Mouse (Mus musculus) embryo, embryonic 11 days (tissue): ENCODE results near the gene Kri1.
"Not testable (repeated sequence)": the region's sequence is repeated elsewhere in the genome, so short reads cannot be mapped to it uniquely, and the experiment has no call there.

Source experiments
- DNase-seq: peaks from one replicate; pipeline ENCODE4 v3.0.0-alpha.2; 2015

The Kri1 gene

DNA sequence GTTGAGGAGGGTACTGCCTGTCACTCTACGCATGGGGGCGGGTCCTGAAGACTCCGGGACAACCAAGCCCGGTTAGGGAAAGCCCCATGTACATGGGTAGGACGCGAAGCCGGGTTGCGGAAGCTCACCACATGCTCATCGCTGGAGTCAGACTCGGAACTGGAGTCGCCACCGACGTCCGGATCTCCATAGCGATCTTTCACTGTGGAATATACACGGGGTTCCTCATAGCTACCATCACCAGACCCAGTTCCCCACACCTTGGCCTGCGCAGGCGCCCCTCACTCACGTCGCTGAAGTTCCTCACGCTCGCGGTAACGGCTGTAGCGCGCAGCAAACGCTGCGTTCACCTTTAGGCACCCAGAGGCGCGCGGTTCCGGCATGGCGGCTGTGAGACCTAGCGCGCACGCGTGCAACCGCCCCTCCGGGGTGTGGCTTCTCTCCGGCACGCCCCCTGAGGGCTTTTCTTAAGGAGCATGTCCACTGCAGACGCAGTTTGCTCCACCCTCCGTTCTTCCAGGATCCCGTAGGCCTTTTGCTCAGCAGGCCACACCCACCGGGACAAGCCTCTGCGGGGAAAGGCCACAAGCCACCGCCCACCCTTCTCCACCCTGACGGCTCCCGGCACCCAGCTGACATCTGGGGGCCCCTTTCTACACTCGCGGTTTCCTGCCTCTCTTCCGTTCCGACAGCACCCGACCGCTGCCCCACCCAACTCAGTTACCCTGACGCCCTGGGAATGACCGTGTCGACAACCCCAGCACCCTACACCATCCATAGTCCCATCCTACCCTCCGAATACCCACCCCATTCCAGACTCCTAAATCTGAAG, at the start of gene Kri1:
Gene Kri1 (minus strand): TSS at position 399 of the 832 bp plus-strand sequence.
- DNase-seq: peak; percentile 99

DNA sequence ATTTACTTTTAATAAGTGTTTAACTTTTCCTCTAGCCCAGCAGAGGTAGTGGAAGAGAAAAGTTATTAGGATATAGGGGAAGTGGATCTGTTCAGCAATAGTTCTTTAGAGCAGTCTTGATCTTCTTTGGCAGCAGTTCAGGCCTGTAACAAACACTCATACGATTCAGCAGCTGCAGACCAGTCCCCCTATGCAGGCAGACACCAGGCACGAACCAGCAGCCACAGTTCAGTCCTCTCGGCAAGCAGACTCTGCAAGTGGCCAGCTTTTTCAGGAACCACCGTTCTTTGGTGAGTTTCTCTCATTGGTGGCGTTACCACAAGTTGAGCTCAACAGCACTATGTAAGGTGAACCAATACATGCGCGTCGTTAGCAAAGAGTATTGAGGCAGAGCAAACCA, 48.7 kb upstream of the Kri1 start:
- no peak for DNase-seq

DNA sequence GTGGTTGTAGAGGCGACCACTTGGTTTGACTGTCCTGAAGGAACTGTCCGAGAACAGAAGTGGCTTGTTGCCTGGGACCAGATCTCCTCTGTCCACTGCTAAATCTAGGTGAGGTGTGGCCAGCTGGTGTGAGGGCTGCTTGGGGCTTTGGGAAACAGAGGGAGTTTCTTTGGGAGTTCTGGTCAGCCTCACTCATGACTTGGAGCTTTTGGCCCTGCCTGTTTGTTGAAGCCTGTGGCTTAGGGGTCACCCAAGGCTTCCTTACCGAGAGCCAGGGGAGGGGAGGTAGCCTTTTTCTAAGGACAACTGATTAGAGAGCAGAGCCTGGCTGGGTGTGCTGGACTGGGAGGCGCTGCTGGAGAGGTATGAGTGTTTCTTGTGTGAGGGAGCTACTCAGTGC, 47.6 kb upstream of the Kri1 start:
- DNase-seq: no peak

DNA sequence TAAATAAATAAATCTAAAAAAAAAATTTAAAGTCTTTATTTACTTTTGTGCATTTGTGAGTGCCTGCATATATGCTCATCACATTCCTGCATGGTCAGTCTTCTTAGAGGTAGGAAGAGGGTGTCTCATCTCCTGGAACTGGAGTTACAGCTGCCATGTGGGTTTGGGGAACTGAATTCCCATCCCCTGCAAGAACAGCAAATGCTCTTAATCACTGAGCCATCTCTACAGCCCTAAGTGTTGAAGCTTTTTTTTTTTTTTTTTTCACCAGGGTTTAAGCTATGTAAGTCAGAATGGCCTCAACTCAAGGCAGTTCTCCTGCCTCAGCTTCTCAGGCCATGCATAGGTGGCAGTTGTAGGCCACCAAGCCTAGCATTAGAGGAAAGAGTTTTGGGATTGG, 47.0 kb upstream of the Kri1 start:
- no peak for DNase-seq

DNA sequence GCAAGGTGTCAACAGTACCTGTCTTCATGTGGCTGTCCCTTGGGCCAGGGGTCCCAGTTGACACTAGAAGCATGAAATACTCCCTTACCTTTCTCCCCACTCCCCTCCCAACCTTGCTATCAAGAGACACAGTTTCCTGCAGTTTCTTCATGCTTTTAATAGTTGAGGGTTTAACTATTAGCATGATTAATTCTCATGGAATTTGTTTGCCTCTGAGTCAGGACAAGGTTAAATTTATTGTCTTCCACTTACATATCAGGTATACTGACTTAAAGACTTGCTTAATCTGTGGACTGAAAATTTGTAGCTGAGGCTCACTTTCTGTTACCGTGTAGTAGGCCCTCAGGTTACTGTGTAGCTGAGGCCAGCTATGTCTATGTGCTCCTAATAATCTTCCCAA, 45.8 kb upstream of the Kri1 start:
- no peak for DNase-seq

DNA sequence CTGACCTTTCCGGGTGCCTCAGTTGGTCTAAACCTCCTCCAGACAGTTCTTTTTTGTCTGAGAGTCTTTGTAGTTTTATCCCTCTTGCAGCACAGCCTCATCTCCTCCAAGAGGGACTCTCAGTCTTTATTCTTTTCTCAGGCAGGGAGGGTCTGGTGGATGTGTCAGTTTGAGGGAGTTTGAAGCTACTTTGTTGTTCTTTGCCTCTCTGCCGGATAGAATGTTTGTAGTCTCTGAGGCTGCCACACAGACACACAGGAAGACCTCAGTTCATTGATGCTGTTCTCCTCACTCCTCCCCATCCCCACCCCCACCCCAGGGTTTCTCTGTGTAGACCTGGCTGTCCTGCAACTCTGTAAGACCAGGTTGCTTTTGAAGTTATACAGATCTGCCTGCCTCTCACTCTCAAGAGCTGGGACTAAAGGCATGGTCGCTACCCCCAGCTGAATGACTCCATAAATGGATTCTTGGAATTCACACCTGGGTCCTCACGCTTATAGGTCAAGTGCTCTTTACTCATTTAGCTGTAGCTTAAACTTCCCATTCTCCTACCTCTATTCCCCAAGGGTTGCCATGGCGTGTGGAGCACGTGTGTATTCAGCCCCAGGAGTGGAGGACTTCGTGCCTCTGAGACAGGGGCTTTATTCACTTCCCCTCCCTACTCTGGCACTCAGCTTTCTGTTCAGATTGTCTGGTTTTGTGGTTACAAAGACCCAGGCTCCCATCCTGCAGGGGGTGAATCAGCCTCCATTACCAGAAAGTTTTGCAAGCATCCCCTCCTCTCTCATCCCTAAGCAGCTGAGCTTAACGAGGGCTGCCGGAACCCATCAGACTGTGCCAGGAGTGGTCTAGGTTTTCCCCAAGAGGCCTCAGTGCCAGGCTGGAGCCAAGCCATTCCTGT, 44.6 kb upstream of the Kri1 start:
- no peak for DNase-seq

DNA sequence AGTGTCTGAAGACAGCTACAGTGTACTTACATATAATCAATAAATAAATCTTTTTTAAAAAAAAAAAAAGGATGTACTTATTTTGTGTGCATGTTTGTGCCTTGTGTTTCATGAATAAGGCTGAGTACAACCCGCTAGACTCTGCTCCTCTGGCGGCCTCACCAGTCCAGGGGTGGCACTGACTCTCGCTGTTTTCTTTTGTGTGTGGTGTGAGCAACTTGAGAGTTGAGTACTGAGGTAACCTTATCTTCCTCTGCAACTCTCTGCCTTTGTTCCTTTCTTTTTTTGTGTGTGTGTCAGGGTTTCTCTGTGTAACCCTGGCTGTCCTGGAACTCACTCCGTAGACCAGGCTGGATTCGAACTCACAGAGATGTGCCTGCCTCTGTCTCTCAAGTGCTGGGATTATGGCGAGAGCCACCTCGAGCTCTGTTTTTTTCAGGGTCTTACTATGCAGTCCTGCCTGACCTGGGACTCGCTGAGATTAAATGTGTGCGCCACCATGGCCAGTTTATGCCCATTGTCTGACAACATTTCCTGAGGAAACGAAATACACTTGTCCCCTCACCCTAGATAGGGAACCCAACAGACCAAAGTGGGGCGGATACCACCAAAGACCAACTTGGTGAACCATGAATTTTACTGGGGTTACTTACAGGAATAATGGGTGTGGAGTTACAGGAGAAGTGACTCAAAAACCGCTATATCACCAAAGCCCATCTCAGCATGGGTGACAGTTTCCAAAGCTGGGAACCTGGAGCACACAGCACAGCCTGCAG, 43.8 kb upstream of the Kri1 start:
- DNase-seq: no peak

DNA sequence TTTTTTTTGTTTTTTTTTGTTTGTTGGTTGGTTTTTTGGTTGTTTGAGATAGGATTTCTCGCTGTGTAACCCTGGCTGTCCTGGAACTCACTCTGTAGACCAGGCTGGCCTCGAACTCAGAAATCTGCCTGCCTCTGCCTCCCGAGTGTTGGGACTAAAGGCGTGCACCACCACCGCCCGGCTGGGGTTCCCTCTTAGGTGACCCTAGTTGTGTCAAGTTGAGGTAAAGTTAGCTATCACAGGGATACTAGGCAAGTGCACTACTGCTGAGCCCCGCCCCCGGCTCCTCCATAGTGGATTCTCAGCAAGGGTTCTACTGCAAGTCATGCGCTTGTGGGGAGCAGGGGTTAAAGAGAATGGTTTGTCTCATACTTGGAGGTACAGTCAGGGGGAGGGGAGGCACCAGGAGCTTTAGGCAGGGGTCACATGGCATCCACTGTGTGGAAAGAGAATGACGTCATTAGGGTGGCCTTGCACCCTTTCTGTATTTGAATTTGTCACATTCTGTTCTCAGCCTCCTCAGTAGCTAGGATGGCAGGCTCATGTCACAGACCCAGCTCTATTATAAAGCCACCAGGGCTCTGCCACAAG, 42.0 kb upstream of the Kri1 start:
- DNase-seq: no peak

DNA sequence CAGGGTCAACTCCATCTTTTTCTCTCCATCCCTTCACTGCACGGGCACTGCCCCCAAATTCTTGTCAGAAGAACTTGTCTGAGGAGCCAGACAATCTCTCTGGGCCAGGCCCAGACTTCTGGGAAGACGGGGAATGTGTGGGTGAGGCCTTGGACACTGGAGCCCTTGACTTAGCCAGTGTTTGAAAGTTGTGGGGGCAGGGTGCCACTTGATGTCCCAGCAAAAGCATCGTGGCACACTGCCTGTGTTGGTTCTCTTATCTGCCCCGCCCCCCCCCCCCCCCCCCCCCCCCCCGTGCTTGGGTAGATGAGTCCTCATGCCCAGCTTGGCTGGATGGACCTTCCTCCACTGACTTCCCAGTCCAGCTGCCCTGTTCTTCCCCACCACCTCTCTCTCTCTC, 41.3 kb upstream of the Kri1 start:
- no peak for DNase-seq

DNA sequence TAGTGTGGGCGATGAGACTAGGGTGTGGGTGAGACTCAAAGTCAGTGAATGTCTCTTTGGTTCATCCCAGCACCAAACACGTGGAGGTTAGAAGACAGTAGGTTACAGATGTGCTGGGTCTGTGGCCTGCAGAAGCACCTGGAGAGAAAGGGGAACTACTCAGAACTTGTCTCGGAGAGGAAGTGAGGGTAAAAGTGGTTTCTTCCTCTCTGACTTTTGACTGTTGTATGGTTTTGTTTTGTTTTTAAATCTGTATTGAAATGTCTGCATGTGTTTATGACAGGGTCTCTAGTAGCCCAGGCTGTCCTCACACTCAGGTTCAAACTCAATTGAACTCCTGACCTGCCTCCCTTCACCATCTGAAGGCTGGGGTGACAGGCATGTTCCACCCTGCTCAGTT, 40.3 kb upstream of the Kri1 start:
- DNase-seq: no peak

DNA sequence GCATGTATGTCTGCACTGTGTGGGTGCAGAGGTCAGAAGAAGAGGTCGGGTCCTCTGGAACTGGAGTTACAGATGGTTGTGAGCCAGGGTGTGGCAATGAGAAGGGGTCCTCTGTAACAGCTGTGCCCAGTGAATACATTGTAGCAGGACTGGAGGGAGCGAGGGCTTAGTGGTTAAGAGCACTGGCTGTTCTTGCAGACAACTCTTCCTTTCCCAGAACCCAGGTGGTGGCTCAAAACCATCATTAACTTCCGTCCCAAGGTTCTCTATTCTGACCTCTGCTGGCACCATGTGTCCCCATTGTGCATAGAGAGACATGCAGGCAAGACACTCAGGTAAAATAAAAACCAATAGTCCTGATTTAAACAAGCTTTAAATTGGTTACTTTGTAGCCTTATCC, 39.8 kb upstream of the Kri1 start:
- DNase-seq: no peak

DNA sequence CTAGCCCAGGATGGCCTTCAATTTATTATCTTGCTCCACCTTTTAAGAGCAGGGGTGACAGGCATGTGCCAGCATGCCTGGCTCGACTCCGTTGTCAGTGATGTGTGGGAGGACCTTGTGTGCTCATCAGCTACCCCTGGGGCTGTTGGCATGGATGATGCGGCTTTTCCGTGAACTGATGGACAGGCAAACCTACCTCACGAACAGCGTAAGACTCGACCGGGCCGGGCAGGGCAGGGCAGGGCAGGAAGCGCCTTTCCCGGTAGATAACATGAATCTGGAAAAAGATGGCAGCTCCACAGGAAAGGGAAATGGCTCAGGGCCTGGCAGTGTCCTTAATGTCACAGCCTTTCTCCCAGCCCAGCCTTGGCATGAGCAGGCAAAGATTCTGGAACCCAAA, 36.5 kb upstream of the Kri1 start:
- DNase-seq: no peak

DNA sequence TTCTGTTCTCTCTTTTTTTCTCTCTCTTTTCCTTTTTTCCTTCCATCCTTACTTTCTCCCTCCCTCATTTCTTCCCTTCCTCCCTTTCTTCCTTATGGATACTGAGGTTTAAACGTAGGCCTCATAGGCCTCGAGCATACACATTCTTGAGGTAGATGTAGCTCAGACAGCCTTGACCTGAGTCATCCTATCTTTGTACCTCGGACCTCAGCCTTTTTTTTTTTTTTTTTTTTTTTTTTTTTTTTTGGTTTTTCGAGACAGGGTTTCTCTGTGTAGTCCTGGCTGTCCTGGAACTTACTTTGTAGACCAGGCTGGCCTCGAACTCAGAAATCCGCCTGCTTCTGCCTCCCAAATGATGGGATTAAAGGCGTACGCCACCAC, 35.1 kb upstream of the Kri1 start:
- not testable (repeated sequence) for DNase-seq

DNA sequence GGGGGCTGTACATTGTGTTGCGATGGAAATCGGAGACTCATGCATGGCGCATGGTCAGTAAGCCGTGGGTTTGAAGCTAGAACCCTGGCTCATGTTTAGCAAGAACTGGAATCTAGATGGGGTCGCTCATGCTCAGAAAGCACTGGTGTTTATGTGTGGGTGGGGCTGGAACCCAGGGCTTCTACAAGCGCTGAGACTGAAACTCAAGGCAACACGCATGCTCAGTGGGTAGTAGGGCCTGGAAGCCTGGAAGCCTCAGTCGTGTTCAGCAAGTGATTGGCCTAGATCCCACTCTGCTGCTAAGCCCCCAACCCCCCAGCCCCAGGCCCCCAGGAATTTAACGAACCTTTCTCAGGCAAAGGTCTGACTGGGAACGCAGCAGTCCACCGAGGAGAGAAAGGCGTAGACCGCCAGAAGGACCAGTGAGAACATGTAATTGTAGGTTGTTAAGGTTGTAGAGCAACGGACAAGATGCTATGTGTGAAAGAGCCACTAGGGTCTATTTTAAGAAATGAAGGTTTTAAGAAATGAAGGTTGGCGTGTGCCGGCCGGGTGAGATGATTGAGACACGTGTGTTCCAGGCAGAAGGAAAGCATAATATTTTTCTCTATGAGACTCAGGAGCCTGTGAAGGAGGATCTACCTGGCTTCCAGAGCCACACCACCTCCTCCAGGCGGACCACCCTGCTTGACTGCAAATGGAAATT, 34.6 kb upstream of the Kri1 start:
- no peak for DNase-seq

DNA sequence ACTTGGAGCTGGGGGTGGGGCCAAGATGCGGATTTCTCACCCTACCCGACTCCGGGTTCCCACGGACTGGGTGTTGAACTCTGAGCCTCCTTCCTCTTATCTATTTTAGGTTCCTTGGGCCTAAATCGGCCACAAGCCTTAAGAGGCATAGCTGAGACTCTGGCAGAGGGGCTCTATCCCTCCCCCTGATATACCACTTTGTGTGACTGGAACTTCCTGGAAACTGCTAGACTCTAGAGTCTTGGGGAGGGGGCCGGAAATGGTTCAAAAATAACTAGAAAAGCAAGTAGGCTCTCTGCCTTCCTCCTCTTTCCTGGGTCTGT, 33.7 kb upstream of the Kri1 start:
- DNase-seq: peak; percentile 34

DNA sequence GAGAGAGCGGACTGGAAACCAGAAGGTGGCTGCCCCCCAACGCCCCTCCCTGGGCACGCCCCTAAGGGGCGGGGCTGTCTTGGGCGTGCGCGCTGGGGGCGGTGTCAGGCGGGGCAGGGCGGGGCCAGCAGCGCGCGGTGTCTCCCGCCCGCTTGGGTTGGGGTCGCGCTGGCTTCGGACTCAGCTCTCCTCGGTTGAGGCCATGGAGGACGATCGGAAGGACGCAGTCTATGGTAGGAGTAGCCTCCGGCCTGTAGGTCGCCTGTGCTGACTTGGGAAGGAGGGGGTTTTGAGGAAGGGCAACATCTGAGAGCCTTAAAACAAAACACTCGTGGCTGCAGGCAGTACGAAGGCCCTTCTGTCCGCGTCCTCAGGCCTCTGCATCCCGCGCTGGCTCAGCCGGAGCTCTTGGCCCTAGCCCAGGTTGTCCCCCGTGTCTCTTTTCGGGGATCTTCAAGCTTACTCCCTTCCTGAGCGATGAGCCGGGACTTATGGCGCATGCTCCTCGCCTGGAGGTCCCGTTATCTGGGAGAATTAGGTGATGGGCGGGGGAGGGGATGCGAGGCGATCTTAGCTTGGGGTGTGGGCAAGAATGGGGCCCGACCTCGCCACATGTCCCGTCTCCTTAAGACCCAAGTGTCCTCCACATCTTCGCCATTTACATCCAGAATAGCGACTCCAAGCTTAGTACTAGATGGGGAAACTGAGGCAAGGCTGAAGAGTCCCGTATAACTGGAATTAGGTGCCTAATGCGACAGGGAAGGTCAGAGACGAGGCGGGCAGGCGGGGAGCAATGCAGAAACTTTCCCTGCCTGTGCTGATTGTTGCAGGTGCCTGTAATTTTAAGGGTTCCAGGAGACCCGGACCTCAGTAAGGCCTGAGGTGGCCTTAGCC, 33.1 kb upstream of the Kri1 start, which contains the start of gene Slc44a2:
Gene Slc44a2 (plus strand): TSS at position 80 of the 894 bp plus-strand sequence.
- peak; percentile 95 for DNase-seq

DNA sequence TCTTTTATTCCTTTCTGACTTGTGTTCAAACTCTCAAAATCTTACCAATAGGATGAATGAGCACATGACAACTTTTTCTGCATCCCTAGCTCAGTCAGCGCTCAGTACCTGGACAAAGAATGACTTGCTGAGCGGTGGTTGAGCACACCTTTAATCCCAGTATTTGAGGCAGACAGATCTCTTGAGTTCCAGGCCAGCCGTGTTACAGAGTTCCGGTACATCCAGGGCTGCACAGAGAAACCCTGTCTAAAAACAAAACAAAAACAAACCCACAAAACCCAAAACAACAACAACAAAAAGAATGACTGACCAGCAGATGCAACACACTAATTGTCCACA, 32.5 kb upstream of the Kri1 start:
- DNase-seq: no peak

DNA sequence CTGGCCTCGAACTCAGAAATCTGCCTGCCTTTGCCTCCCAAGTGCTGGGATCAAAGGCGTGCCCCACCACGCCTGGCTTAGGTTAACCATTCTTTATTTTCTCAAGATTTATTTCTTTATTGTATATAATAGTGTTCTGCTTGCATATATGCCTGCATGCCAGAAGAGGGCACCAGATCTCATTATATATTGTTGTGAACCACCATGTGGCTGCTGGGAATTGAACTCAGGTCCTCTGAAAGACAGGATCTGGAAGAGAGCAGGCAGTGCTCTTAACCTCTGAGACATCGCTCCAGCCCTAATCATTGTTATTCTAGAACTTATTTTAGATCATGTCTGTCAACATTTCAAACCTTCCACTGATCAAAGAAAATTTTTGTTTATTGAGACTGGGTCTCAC, 31.7 kb upstream of the Kri1 start:
- no peak for DNase-seq

DNA sequence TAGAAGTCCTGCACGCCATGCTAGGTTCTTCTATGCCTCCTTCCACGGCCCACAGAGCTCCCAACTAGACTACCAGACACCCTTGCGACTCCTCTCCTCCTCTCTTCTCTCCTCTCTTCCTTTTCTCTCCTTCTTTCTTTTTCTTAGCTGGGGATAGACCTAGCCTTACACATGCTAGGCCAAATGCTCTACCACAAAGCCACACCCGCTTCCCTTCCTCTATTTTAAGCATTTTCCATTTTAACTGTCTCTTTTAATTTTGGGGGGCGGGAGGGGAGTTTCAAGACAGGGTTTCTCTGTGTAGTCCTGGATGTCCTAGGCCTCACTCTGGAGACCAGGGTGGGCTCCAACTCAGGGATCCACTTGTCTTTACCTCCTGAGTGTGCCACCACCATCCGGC, 31.0 kb upstream of the Kri1 start:
- no peak for DNase-seq

DNA sequence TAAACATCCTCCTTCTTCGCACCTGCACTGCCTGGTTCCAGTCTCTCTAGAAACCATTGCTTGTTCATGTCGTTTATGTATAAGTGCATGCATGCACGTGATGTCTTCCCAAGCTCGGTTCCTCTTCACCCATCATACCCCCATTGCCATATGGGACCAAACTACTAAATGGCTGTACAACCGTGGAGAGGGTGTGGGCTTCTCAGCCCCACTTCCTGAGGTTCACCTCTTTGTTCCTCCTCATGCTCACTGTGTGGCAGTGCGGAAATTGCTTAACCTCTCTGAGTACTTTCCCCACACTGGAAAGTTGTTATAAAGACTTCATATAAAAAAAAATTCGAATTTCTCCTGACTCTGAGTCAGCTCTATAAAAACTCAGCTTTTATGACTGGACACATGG, 28.9 kb upstream of the Kri1 start:
- DNase-seq: no peak

DNA sequence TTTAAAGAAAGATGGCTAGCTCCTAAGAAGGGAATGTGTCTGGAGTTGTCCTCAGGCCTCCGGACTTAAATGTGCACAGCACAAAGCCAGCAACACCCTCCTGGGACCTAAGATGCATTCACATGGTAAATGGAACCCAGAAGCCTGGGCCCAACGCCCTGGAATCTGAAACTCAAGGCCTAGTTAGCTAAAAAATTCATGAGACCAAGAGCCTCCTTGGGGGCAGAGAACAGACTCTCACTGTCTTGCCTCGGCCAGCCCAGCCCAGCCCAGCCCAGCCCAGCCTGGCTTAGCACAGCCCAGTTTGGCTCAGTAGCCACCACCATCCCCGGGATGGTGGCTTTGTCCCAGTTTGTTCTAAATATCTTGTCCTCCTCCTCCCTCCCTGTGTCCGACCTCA, 27.7 kb upstream of the Kri1 start:
- DNase-seq: no peak
